Mouse (Mus musculus): ENCODE measurements around the gene Tmem98. TPM values are rescaled to one million over a fixed set of nuclear protein-coding genes. Genes with fewer than 3 reads are reported as not detected.

The Tmem98 gene
- polyA plus RNA-seq, 1 experiment from 2014 or later = 241 TPM

DNA sequence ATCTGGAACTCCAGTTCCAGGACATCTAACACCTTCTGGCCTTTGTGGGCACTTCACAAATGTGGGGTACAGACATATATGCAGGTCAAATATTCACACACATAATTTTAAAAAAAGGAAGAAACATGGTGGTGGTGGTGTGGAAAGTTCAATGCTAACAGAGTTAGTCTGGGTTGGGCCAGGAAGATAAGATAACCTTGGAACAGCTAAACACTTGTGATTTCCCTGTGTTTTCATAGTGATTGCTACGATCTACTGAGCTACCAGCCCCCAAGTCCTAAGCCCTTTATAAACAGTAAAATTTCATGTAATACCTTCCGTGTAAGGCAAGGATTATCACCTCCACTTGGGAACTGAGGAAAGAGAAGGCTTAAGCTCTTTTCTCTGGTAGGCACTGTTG is 46.9 kb downstream of the Tmem98 start:
- WGBS = 50% methylated on average over 2 of the region's 2 CpGs
- no peaks in the 10 kb centered on the region for H3K9me3 ChIP-seq (ENCODE audit: control insufficient read depth, low read length)
- no peak overlapping the region for H3K4me3 ChIP-seq (ENCODE audit: low read length)
- no peaks in the 10 kb centered on the region for H3K36me3 ChIP-seq (ENCODE audit: control insufficient read depth, insufficient read depth, low read length)
- no peak overlapping the region for H3K27ac ChIP-seq (ENCODE audit: low read length)
- 0 out of 2 replicates have a peak, but pooled peaks have one; percentile 37 for ATAC-seq
- no peak overlapping the region for H3K9ac ChIP-seq (ENCODE audit: low read depth, low read length)
- peaks cover 14% of the 10 kb centered on the region for H3K4me1 ChIP-seq (ENCODE audit: control insufficient read depth, insufficient read depth, low read length)
- no peak overlapping the region for H3K4me2 ChIP-seq (ENCODE audit: low read depth, low read length)
- H3K27me3 ChIP-seq (replicated peaks; ENCODE audit: control insufficient read depth, insufficient read depth, low read length) = no peaks in the 10 kb centered on the region

DNA sequence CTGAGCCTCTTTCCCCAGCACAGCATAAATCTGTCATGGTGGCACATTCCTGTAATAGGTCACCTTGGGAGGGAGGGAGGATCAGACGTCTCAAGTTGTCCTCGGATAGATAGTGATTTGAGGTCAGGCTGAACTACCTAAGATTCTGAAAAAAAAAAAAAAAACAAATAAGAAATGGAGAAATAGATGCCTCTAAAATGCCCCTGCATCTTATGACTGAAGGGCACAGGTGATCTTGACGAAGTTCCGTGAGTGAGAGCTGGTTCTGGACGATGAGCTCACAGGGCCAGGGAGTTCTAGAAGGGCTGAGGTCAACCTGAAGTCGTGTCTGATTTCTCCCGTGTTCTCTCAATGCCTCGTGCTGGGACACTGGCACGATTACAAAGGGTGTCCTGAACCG is 48.1 kb downstream of the Tmem98 start, which contains the start of gene Spaca3:
Gene Spaca3, plus strand, starts transcription at position 301 of the 400 bp plus-strand sequence.
- no peak for ATAC-seq
- no peaks in the 10 kb centered on the region for H3K27me3 ChIP-seq (replicated peaks; ENCODE audit: control insufficient read depth, insufficient read depth, low read length)
- H3K4me3 ChIP-seq (ENCODE audit: low read length) = no peak within 1 kb of the TSS
- H3K4me2 ChIP-seq (ENCODE audit: low read depth, low read length) = no peak within 1 kb of the TSS
- H3K36me3 ChIP-seq (ENCODE audit: control insufficient read depth, insufficient read depth, low read length) = no peaks in the 10 kb centered on the region
- no peak within 1 kb of the TSS for H3K9ac ChIP-seq (ENCODE audit: low read depth, low read length)
- 70% methylated on average over 10 of the region's 10 CpGs for WGBS
- H3K9me3 ChIP-seq (ENCODE audit: control insufficient read depth, low read length) = no peaks in the 10 kb centered on the region
- no peak within 1 kb of the TSS for H3K27ac ChIP-seq (ENCODE audit: low read length)
- H3K4me1 ChIP-seq (ENCODE audit: control insufficient read depth, insufficient read depth, low read length) = peaks cover 14% of the 10 kb centered on the region

DNA sequence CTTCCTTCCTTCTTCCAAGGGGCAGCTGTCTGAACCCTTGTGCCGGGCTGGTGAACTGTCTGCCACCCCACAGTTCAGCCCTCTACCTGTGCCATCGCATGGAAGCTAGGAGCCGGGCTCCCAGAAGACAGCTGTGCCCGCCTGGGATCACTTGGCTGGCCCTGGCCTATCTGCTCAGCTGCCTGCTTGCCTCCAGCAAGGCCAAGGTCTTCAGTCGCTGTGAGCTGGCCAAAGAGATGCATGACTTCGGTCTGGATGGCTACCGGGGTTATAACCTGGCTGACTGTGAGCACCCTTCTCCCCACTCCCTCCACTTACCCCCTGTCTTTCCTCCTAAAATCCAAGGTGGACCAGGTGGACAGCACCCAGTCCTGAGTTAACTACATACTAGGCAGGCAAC is 53.0 kb downstream of the Tmem98 start:
- H3K36me3 ChIP-seq (ENCODE audit: control insufficient read depth, insufficient read depth, low read length) = no peaks in the 10 kb centered on the region
- H3K4me2 ChIP-seq (ENCODE audit: low read depth, low read length) = no peak overlapping the region
- H3K4me1 ChIP-seq (ENCODE audit: control insufficient read depth, insufficient read depth, low read length) = 0 out of 2 replicates have a peak, but pooled peaks cover 3% of the 10 kb centered on the region
- no peak overlapping the region for H3K9ac ChIP-seq (ENCODE audit: low read depth, low read length)
- no peaks in the 10 kb centered on the region for H3K27me3 ChIP-seq (replicated peaks; ENCODE audit: control insufficient read depth, insufficient read depth, low read length)
- H3K4me3 ChIP-seq (ENCODE audit: low read length) = no peak overlapping the region
- H3K9me3 ChIP-seq (ENCODE audit: control insufficient read depth, low read length) = no peaks in the 10 kb centered on the region
- no peak for ATAC-seq
- H3K27ac ChIP-seq (ENCODE audit: low read length) = no peak overlapping the region
- 93% methylated on average over 7 of the region's 7 CpGs for WGBS

DNA sequence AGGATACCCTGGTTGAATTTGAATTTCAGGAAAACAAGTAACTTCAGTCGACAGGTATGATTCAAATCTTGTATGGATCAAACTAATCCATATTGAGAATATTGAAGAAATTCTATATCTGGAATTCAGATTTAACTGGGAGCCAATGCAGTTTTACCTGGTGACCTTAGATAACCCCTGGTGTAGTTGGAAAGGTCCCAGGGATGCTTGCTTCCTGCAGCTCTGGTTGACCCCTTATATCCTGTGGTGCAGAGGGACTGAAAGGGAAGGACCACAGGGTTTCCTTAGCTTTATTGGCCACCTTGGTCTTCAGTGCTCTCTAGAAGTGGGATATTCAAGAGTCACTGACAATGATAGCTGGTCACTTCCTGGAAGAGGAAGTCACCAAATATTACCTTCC is 58.1 kb downstream of the Tmem98 start:
- no peak for ATAC-seq

More for the DNA sequence above, 58.1 kb downstream of the Tmem98 start:
- Histone ChIP-seq H3K36me3 (ENCODE audit: control insufficient read depth, insufficient read depth, low read length) (no peaks in the 10 kb centered on the region), H3K9me3 (ENCODE audit: control insufficient read depth, low read length) (no peaks in the 10 kb centered on the region), H3K27ac (ENCODE audit: low read length) (no peak overlapping the region), H3K4me1 (ENCODE audit: control insufficient read depth, insufficient read depth, low read length) (no peaks in the 10 kb centered on the region), H3K27me3 (replicated peaks; ENCODE audit: control insufficient read depth, insufficient read depth, low read length) (no peaks in the 10 kb centered on the region), H3K4me2 (ENCODE audit: low read depth, low read length) (no peak overlapping the region), H3K9ac (ENCODE audit: low read depth, low read length) (no peak overlapping the region), H3K4me3 (ENCODE audit: low read length) (no peak overlapping the region)
- 90% methylated on average over 1 of the region's 1 CpGs for WGBS

Other genes starting within 250 kb of the Tmem98 start
- gene Myo1d, start 30.1 kb upstream of the Tmem98 start, polyA plus RNA-seq (2015; fragmentation: Nextera tagmentation; extraction: Ambion mirVana) = 80.9 and 97.7 TPM in 2 replicates
- gene Spaca3, start 48.2 kb downstream of the Tmem98 start, polyA plus RNA-seq (2015; fragmentation: Nextera tagmentation; extraction: Ambion mirVana) = not detected in 2 replicates